Mouse (Mus musculus): ENCODE measurements around the gene Camkk2. TPM values are rescaled to one million over a fixed set of nuclear protein-coding genes. Genes with fewer than 3 reads are reported as not detected.
A peak's percentile ranks its signal among the peaks of the same experiment; 100 is the strongest.

The Camkk2 gene
- polyA plus RNA-seq, 1 experiment from 2014 or later: 9.6 TPM

GRCm38 (mm10) chr5:122764032-122764464 lies 15.2 kb downstream of the Camkk2 start:
- H3K4me3 ChIP-seq (replicated peaks): no peak overlapping the region
- no peaks in the 10 kb centered on the region for H3K9me3 ChIP-seq (replicated peaks)
- DNase-seq (peak; percentile 26), ATAC-seq (ENCODE audit: low read depth) (no peak)
- H3K36me3 ChIP-seq: peaks cover 14% of the 10 kb centered on the region; the same call in 1 of the 2 replicates
- no peak overlapping the region for H3K4me2 ChIP-seq
- peaks cover 57% of the 10 kb centered on the region for H3K4me1 ChIP-seq (replicated peaks)
- 68% methylated on average over 10 of the region's 10 CpGs for WGBS (ENCODE audit: insufficient replicate concordance)
- no peak overlapping the region for H3K9ac ChIP-seq
- no peaks in the 10 kb centered on the region for H3K27me3 ChIP-seq
- no peak overlapping the region for H3K27ac ChIP-seq

GRCm38 (mm10) chr5:122763271-122764031 lies 15.8 kb downstream of the Camkk2 start:
- Histone ChIP-seq H3K4me3 (replicated peaks) (no peak overlapping the region), H3K27ac (peak overlapping the region; percentile 6; the same call in 1 of the 2 replicates), H3K36me3 (peaks cover 18% of the 10 kb centered on the region; the same call in 1 of the 2 replicates), H3K4me1 (replicated peaks) (peaks cover 53% of the 10 kb centered on the region), H3K9me3 (replicated peaks) (no peaks in the 10 kb centered on the region), H3K27me3 (no peaks in the 10 kb centered on the region), H3K9ac (no peak overlapping the region), H3K4me2 (no peak overlapping the region)
- DNase-seq (no peak), ATAC-seq (ENCODE audit: low read depth) (no peak)
- WGBS (ENCODE audit: insufficient replicate concordance): 77% methylated on average over 29 of the region's 29 CpGs

GRCm38 (mm10) chr5:122756680-122757079 lies 22.5 kb downstream of the Camkk2 start:
- Histone ChIP-seq H3K9me3 (replicated peaks) (no peaks in the 10 kb centered on the region), H3K9ac (no peak overlapping the region), H3K27me3 (no peaks in the 10 kb centered on the region), H3K27ac (no peak overlapping the region), H3K36me3 (peaks cover 42% of the 10 kb centered on the region), H3K4me3 (replicated peaks) (no peak overlapping the region), H3K4me2 (no peak overlapping the region), H3K4me1 (replicated peaks) (peaks cover 29% of the 10 kb centered on the region)
- 77% methylated on average over 7 of the region's 7 CpGs for WGBS (ENCODE audit: insufficient replicate concordance)
- ATAC-seq (ENCODE audit: low read depth) (no peak), DNase-seq (no peak)

- Histone ChIP-seq H3K9ac (no peak overlapping the region), H3K27me3 (no peaks in the 10 kb centered on the region), H3K36me3 (peaks cover 42% of the 10 kb centered on the region), H3K27ac (no peak overlapping the region), H3K4me3 (replicated peaks) (no peak overlapping the region), H3K9me3 (replicated peaks) (no peaks in the 10 kb centered on the region), H3K4me1 (replicated peaks) (peaks cover 23% of the 10 kb centered on the region), H3K4me2 (no peak overlapping the region)
- DNase-seq: no peak
- WGBS (ENCODE audit: insufficient replicate concordance): 85% methylated on average over 6 of the region's 6 CpGs
- no peak for ATAC-seq (ENCODE audit: low read depth)
Measured at GRCm38 (mm10) chr5:122756144-122756543, 23.1 kb downstream of the Camkk2 start.

GRCm38 (mm10) chr5:122755620-122756019 lies 23.6 kb downstream of the Camkk2 start:
- Histone ChIP-seq H3K4me1 (replicated peaks) (peaks cover 19% of the 10 kb centered on the region), H3K9ac (no peak overlapping the region), H3K4me3 (replicated peaks) (no peak overlapping the region), H3K27me3 (no peaks in the 10 kb centered on the region), H3K4me2 (no peak overlapping the region), H3K27ac (no peak overlapping the region), H3K9me3 (replicated peaks) (no peaks in the 10 kb centered on the region), H3K36me3 (peaks cover 42% of the 10 kb centered on the region)
- DNase-seq (no peak), ATAC-seq (ENCODE audit: low read depth) (no peak)
- WGBS (ENCODE audit: insufficient replicate concordance): 80% methylated on average over 4 of the region's 4 CpGs

GRCm38 (mm10) chr5:122754477-122754876 lies 24.7 kb downstream of the Camkk2 start:
- Histone ChIP-seq H3K27me3 (no peaks in the 10 kb centered on the region), H3K4me1 (replicated peaks) (peaks cover 7% of the 10 kb centered on the region; the same call in 1 of the 2 replicates), H3K4me3 (replicated peaks) (no peak overlapping the region), H3K27ac (no peak overlapping the region), H3K4me2 (no peak overlapping the region), H3K36me3 (peaks cover 42% of the 10 kb centered on the region), H3K9ac (no peak overlapping the region), H3K9me3 (replicated peaks) (no peaks in the 10 kb centered on the region)
- ATAC-seq (ENCODE audit: low read depth) (no peak), DNase-seq (no peak)
- WGBS (ENCODE audit: insufficient replicate concordance): 78% methylated on average over 16 of the region's 16 CpGs

- DNase-seq (no peak), ATAC-seq (ENCODE audit: low read depth) (no peak)
- no peak overlapping the region for H3K9ac ChIP-seq
- H3K27me3 ChIP-seq: no peaks in the 10 kb centered on the region
- H3K4me2 ChIP-seq: no peak overlapping the region
- peaks cover 34% of the 10 kb centered on the region for H3K36me3 ChIP-seq
- H3K4me1 ChIP-seq (replicated peaks): no peaks in the 10 kb centered on the region
- H3K4me3 ChIP-seq (replicated peaks): no peak overlapping the region
- 79% methylated on average over 7 of the region's 7 CpGs for WGBS (ENCODE audit: insufficient replicate concordance)
- H3K27ac ChIP-seq: no peak overlapping the region
- no peaks in the 10 kb centered on the region for H3K9me3 ChIP-seq (replicated peaks)
Measured at GRCm38 (mm10) chr5:122747950-122748349, 31.3 kb downstream of the Camkk2 start.

GRCm38 (mm10) chr5:122743880-122744422 lies 35.3 kb downstream of the Camkk2 start:
- H3K27ac ChIP-seq: no peak overlapping the region
- H3K4me3 ChIP-seq (replicated peaks): no peak overlapping the region
- no peaks in the 10 kb centered on the region for H3K27me3 ChIP-seq
- WGBS (ENCODE audit: insufficient replicate concordance): 84% methylated on average over 13 of the region's 13 CpGs
- H3K9ac ChIP-seq: no peak overlapping the region
- ATAC-seq (ENCODE audit: low read depth) (no peak), DNase-seq (no peak)
- H3K4me2 ChIP-seq: no peak overlapping the region
- no peaks in the 10 kb centered on the region for H3K4me1 ChIP-seq (replicated peaks)
- no peaks in the 10 kb centered on the region for H3K9me3 ChIP-seq (replicated peaks)
- H3K36me3 ChIP-seq: peaks cover 51% of the 10 kb centered on the region

GRCm38 (mm10) chr5:122736761-122737160 lies 42.4 kb downstream of the Camkk2 start:
- WGBS (ENCODE audit: insufficient replicate concordance): 84% methylated on average over 15 of the region's 15 CpGs
- H3K4me3 ChIP-seq (replicated peaks): no peak overlapping the region
- no peaks in the 10 kb centered on the region for H3K9me3 ChIP-seq (replicated peaks)
- peaks cover 12% of the 10 kb centered on the region for H3K36me3 ChIP-seq
- ATAC-seq (ENCODE audit: low read depth) (no peak), DNase-seq (no peak)
- no peak overlapping the region for H3K27ac ChIP-seq
- H3K4me1 ChIP-seq (replicated peaks): peaks cover 37% of the 10 kb centered on the region
- H3K4me2 ChIP-seq: no peak overlapping the region
- no peak overlapping the region for H3K9ac ChIP-seq
- H3K27me3 ChIP-seq: no peaks in the 10 kb centered on the region

- Histone ChIP-seq H3K27me3 (no peaks in the 10 kb centered on the region), H3K4me1 (replicated peaks) (peaks cover 45% of the 10 kb centered on the region), H3K4me2 (no peak overlapping the region), H3K9ac (no peak overlapping the region), H3K36me3 (peaks cover 3% of the 10 kb centered on the region), H3K4me3 (replicated peaks) (no peak overlapping the region), H3K9me3 (replicated peaks) (no peaks in the 10 kb centered on the region), H3K27ac (no peak overlapping the region)
- ATAC-seq (ENCODE audit: low read depth): no peak
- 76% methylated on average over 7 of the region's 7 CpGs for WGBS (ENCODE audit: insufficient replicate concordance)
- DNase-seq: no peak
Measured at GRCm38 (mm10) chr5:122735853-122736252, 43.4 kb downstream of the Camkk2 start.

GRCm38 (mm10) chr5:122733881-122734280 lies 45.3 kb downstream of the Camkk2 start:
- H3K27ac ChIP-seq: no peak overlapping the region
- no peaks in the 10 kb centered on the region for H3K36me3 ChIP-seq
- 0 out of 2 replicates have a peak overlapping the region, but pooled peaks have one; percentile 35 for H3K9ac ChIP-seq
- peaks cover 47% of the 10 kb centered on the region for H3K4me1 ChIP-seq (replicated peaks)
- no peaks in the 10 kb centered on the region for H3K27me3 ChIP-seq
- H3K4me3 ChIP-seq (replicated peaks): peak overlapping the region; percentile 1; the same call in 1 of the 2 replicates
- H3K4me2 ChIP-seq: peak overlapping the region; percentile 34
- no peaks in the 10 kb centered on the region for H3K9me3 ChIP-seq (replicated peaks)
- 30% methylated on average over 17 of the region's 17 CpGs for WGBS (ENCODE audit: insufficient replicate concordance)
- ATAC-seq (ENCODE audit: low read depth) (no peak), DNase-seq (no peak)

All from liver, embryonic 13.5 days (tissue).